Mouse (Mus musculus): ENCODE measurements around the gene Utf1. TPM values are rescaled to one million over a fixed set of nuclear protein-coding genes. Genes with fewer than 3 reads are reported as not detected.
A peak's percentile ranks its signal among the peaks of the same experiment; 100 is the strongest.

The Utf1 gene
- total RNA-seq, 1 experiment from 2014 or later: not detected

GRCm38 (mm10) chr7:139970216-139970919, 26.8 kb downstream of the Utf1 start:
- no peak for ATAC-seq (replicated peaks; ENCODE audit: low read depth, poor library complexity, severe bottlenecking)

DNA sequence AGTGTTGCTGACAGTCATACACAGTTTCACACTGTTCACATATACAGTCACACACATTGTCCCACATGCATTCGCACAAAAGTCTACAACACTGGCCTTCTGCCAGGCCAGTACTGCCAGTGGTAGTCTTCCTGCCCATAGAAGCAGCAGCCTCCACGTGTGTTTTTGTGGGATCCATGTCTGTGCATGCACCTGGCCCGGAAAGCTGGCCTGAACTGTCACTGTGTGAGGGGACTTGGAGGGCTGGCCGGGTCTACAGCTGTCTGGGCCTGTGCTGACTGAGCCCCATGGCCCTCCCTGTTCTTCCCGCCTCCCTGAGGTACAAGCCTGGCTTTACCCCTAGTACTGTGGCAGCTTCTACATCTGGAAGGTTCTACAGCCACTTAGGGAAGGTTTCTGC, 27.4 kb downstream of the Utf1 start:
- no peak for ATAC-seq (replicated peaks; ENCODE audit: low read depth, poor library complexity, severe bottlenecking)

DNA sequence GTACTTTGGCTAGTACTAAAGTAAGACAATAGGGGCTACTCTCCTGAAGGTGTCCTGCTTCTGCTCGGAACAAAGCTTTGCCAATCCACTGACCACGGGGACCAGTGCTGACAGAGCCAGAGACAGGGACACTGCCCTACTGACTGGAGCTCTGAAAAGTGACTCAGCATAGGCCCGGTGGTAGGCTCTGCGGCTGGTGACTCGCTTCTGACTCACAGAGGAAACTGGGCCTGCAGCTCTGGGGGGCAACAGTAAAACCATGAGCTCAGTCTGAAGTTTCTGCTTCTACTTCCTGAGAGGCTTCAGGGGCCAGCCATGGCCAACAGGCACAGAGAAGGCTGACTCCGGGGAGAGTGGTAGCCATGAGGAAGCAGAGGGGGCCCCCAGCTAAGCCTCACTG, 27.8 kb downstream of the Utf1 start:
- peak; percentile 62 for ATAC-seq (replicated peaks; ENCODE audit: low read depth, poor library complexity, severe bottlenecking)

- peak; percentile 6; the same call in 1 of the 2 replicates for ATAC-seq (replicated peaks; ENCODE audit: low read depth, poor library complexity, severe bottlenecking)
Measured at GRCm38 (mm10) chr7:139972923-139973331, 29.3 kb downstream of the Utf1 start.

- peak; percentile 59 for ATAC-seq (replicated peaks; ENCODE audit: low read depth, poor library complexity, severe bottlenecking)
Measured at GRCm38 (mm10) chr7:139974307-139974706, 30.7 kb downstream of the Utf1 start.

GRCm38 (mm10) chr7:139975471-139975870, 31.9 kb downstream of the Utf1 start:
- no peak for ATAC-seq (replicated peaks; ENCODE audit: low read depth, poor library complexity, severe bottlenecking)

DNA sequence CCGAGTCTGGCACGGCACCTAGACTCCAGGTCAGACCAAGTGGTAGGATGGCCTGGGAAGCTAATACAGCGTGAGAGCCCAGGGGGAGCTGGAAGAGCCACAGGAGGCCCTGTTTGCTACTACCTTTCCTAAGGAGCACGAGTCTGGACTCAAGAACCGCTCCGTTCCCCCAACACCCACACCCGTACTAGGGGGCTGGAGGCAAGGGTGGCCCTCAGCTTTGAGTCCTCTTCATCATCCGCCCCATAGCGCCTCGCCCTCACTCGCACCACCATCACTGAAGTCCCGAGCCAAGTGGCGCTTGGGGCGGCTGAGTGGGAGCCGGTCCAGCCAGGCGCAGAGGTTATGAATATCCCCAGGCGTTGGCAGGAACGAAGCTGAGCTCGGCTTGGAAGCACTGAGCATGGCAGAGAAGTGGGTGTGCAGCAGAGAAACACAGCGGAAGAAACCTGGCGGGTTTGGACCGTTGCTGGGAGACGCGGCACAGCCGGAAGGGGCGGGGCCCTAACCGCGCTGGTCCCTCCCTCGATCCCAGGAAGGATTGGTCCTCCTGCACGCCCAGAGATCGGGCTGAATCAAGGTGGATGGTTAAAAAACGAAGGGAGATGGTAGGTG, 34.8 kb downstream of the Utf1 start, which contains the start of gene 6430531B16Rik:
TSS of gene 6430531B16Rik (minus strand) at position 478 of the 615 bp plus-strand sequence.
- peak; percentile 62 for ATAC-seq (replicated peaks; ENCODE audit: low read depth, poor library complexity, severe bottlenecking)

DNA sequence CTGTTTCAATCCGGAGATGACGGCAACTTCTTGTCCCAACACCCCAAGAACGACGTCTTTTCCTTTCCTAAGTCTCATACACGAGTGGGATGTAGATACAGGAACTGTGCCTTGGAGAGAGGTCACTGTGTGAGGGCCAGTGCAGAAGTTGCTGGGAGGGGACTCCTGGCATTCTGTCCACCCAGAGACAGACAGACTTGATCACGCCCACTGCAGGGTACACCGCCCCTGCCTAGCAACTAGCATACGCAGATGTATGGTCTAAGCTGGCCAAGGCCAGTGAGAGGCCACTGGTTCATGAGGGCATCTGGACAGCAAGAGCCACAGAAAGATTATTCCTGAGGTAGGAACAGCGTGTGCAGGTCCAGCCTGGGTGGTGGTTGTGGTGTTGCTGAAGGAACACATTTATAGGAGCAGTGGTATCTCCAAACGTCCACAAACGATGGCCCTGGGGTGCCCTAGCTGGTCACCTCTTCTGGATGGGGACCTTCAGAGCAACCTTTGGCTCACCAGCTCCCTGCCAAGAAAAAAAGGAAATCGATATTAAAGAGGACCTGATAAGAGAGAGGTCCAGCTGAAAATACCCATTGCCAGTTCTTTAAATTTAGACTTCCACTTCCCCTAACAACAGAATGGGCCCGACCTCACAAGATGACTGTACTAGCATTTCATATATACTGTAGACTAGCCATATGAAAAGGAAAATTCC, 35.6 kb downstream of the Utf1 start:
- 0 out of 2 replicates have a peak, but pooled peaks have one; percentile 1 for ATAC-seq (replicated peaks; ENCODE audit: low read depth, poor library complexity, severe bottlenecking)

DNA sequence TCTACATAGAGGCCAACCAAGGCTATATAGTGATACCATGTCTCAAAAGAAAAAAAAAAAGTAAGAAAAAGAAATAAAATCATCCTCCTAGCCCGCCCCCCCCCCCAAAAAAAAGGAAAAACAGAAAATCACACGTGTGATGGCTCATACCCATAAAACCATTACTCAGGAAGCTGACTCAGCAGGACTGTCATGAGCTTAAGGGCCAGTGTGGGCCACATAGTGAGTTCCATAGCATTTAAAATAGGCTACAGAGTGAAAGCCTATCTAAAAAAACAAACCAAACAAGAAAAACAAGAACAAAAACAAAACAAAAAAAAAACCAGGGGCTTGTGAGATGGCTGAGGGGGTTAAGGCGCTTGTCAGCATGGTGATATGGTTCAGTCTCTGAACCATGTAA, 37.2 kb downstream of the Utf1 start:
- no peak for ATAC-seq (replicated peaks; ENCODE audit: low read depth, poor library complexity, severe bottlenecking)

DNA sequence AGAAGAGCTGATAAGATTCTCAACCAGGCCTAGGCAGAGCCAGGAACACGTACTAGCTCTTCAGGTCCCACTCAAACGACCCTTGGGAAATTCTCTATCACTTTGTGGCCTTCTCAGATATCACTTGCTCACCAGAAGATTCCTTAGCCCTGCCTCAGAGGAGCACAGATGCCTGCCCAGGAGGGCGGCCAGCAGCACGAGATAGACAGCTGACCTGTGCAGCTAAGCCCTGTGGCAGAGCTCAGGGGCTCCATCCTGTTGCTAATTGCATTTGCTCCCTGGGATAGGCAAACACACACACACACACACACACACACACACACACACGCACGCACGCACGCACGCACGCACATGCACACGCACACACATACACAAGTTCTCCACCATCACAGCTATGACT, 38.5 kb downstream of the Utf1 start:
- ATAC-seq (replicated peaks; ENCODE audit: low read depth, poor library complexity, severe bottlenecking): no peak

DNA sequence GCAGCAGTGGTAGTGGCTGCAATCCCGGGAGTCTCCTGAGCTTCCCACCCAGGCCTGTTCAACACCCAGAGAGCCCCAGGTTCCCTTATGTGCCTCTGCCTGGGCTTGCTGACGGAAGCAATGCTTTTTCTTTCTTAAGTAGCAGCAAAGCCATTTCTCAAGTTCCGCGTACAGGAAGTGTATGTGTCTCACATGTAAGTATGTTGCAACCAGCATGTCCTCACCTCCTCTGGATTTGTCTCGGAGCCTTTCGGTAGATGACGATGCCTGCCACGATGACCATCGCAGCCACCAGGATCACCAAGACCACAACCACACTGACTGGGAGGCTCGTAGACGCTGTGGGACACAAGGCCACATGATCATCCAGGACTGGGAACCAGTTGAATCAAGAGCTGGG, 40.9 kb downstream of the Utf1 start:
- peak; percentile 67 for ATAC-seq (replicated peaks; ENCODE audit: low read depth, poor library complexity, severe bottlenecking)

DNA sequence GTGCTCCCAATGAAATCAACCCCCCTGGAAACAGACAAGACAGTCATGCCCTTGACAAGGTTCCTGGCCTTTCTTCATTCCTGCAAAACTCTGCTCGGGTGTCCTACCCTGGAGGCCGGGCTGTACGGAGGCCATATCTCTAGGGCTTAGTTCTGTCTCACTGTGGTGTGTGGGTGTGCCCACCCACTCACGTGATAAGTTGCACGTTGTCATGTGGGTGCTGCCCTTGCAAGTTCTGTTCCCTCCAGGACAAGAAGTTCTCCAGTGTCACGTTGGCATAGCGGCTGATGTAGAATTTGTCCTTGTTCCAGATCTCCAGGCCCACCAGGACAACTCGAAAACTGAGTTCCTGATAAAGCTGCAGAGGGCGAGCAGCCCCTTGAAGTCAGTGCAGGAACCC, 44.7 kb downstream of the Utf1 start:
- ATAC-seq (replicated peaks; ENCODE audit: low read depth, poor library complexity, severe bottlenecking): no peak

GRCm38 (mm10) chr7:139990864-139991394, 47.3 kb downstream of the Utf1 start:
- 0 out of 2 replicates have a peak, but pooled peaks have one; percentile 4 for ATAC-seq (replicated peaks; ENCODE audit: low read depth, poor library complexity, severe bottlenecking)

GRCm38 (mm10) chr7:139992406-139992805, 48.8 kb downstream of the Utf1 start, which contains the start of gene Adam8:
TSS of gene Adam8 (minus strand) at chr7:139992562.
- peak; percentile 76 for ATAC-seq (replicated peaks; ENCODE audit: low read depth, poor library complexity, severe bottlenecking)

GRCm38 (mm10) chr7:139993532-139993931, 49.9 kb downstream of the Utf1 start:
- no peak for ATAC-seq (replicated peaks; ENCODE audit: low read depth, poor library complexity, severe bottlenecking)

DNA sequence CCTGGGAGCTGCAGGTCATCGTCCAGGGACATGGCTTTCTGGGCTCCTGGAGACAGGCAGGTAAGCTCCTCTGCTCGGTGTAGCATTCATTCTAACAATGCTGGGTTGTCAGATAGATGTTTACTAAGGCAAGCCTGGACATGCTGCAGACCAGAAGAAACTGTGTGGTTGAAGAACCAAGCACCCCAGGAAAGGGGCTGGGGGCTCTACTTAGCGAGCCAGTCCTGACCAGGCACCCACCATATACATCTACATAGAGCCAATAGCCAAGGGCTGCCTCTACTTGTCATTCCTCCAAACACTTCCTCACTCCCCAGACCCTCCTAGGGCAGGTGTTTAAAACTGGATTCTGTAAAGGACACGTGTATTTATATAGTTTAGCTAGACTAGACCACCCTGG, 50.6 kb downstream of the Utf1 start:
- no peak for ATAC-seq (replicated peaks; ENCODE audit: low read depth, poor library complexity, severe bottlenecking)

DNA sequence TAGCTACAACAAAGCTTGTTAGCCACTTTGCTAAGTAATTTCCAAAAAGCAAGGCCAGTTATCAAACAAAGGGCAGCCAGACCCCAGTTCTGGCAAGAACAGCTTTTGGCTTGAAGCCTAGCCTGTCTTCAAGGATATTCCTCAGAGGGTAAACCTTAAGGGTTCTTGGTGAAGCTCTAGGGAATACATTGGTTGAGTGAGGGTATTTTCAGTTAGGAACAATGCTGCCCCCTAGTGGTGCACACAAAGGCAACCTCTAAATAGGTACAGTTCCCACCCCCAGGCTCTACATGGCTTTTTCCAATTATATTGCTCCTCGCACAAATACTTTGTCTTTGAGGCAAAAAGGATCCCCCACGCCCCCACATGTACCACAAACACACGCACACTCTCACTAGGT, 51.1 kb downstream of the Utf1 start:
- peak; percentile 73 for ATAC-seq (replicated peaks; ENCODE audit: low read depth, poor library complexity, severe bottlenecking)

All from common myeloid progenitor, adult 5-6 weeks (primary cell).